Mouse (Mus musculus) gastrocnemius, postnatal 4 days (tissue): Measurements from ENCODE around the gene Pabpn1. TPM values are rescaled to one million over a fixed set of nuclear protein-coding genes. Genes with fewer than 3 reads are reported as not detected.
A peak's percentile ranks its signal among the peaks of the same experiment; 100 is the strongest.

Experiments
- DNase-seq, 2 experiments: peaks; one replicate each; pipeline ENCODE4 v3.0.0; 2021 to 2022; ENCODE audit warnings: low spot score in 2 of 2, mixed read lengths in 2 of 2
- long read RNA-seq, 2 experiments: library from polyadenylated mRNA; stranded (forward); transcript quantifications; one replicate each; pipeline ENCODE4 v2.0.0; 2021
- total RNA-seq, 2 experiments: library from RNA; stranded (reverse); gene quantifications; 2 replicates each; pipeline ENCODE4 v1.2.3; 2021

The Pabpn1 gene
- total RNA-seq = 100 to 1,000 TPM; 120 to 149 TPM
- long read RNA-seq, experiment 1, transcript Pabpn1-201 (7 exons, 1,030 nt) = major isoform, 23 of 37 reads
- long read RNA-seq, experiment 1, transcript Pabpn1-202 (6 exons, 1,761 nt) = minor isoform, 8 of 37 reads
- long read RNA-seq, experiment 1, partial matches to known transcripts = 1 of 37 reads
- long read RNA-seq, experiment 1, other reads (novel, unspliced or antisense) = 0 of 37 reads
- long read RNA-seq, experiment 2, transcript Pabpn1-202 (6 exons, 1,761 nt) = minor isoform, 7 of 52 reads
- long read RNA-seq, experiment 2, transcript Pabpn1-201 (7 exons, 1,030 nt) = major isoform, 27 of 52 reads
- long read RNA-seq, experiment 2, partial matches to known transcripts = 2 of 52 reads
- long read RNA-seq, experiment 2, other reads (novel, unspliced or antisense) = 12 of 52 reads

DNA sequence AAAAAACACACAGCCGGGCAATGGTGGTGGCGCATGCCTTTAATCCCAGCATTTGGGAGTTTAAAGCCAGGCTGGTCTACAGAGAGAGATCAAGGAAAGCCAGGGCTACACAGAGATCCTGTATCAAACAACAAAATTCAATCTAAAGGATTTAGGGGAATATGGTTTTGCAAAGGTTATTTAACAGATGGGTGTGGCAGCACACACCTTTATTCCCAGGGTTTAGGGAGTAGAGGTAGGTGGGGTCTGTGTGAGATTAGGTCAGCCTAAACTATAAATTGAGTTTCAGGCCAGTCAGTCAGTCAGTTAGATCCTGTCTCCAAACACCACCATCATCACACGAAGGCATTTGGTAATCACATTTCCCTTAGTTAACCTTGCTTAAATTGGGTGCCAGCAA, at the start of gene Pabpn1:
Gene Pabpn1 (plus strand): TSS at position 301 of the 400 bp plus-strand sequence.
- DNase-seq = no peak

DNA sequence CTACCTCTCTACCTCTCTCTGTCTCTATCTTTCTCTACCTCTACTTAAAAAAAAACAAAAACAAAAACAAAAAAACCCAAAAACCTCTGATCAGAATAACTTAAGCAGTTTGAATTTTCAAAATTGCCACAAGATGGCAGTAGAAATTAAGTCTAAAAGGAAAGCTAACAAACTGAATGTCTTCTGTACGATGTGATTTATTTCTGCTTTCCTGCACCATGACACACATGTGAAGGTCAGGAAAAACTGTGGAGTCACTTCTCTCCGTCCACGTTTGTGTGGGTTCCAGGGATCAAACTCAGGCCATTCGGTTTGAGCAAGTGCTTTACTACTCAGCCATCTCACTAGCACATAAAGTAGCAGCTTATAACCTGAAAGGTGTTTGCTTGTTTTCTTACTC, 48.8 kb upstream of the Pabpn1 start:
- DNase-seq = no peak

DNA sequence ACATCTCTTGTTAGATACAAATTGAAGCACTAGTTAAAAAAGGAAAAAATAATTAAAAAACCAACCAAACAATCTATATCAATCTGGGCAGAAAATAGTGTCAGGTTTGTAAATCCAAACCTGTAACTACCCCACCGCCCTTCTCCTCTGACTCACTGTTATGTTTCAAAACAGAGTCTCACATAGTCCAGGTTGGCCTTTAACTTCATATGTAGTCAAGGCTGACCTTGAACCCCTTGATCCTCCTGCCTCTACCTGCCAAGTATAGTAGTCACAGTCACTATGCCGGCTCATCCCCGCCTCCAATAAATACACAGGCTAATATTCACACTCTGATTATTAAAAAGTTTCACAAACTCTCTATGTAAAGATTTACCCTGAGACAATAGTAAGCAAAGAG, 36.6 kb upstream of the Pabpn1 start:
- no peak for DNase-seq

- DNase-seq = no peak
Measured at GRCm38 (mm10) chr14:54856703-54857102, 35.6 kb upstream of the Pabpn1 start.

- DNase-seq = no peak
Measured at GRCm38 (mm10) chr14:54857891-54858290, 34.4 kb upstream of the Pabpn1 start.

DNA sequence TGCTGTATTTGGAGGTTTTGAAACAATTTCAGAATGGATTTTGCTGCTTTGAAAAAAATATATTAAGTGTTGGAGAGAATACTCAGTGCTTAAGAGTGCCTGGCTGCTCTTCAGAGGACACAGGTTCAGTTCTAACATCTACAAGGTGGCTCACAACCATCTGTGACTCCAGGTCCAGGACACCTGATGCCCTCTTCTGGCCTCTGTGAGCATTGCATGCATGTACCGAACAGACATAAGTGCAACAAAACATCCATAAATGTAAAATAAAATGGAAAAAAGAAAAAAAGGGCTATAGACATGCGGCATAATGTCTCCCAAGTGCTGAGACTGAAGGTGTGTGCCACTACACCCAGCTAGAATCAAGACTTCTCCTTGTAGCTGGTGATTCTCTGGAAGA, 31.8 kb upstream of the Pabpn1 start:
- peak in 1 of 2 experiments; percentile 41 for DNase-seq

GRCm38 (mm10) chr14:54863501-54864312, 28.6 kb upstream of the Pabpn1 start:
- peak; percentile 81 to 93 for DNase-seq

- DNase-seq = no peak
Measured at GRCm38 (mm10) chr14:54864313-54865036, 27.8 kb upstream of the Pabpn1 start.

DNA sequence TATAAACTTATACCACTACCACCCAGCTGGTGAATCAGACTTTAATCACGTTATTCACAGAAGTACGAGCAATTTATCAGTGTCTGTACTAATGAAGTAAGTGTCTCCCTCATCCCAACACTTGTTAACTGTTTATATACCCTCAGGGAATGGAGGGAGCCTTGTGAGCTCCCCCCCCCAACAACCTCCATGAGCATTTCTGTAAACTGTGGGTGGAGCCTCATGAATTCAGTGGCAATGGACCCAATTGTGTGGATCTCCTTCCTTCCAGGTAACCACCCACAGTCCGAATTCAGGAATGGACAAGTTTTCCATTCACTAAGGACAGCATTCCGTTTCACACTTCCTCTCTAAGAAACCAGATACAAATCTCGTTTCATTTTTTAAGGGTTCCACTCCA, 26.7 kb upstream of the Pabpn1 start:
- DNase-seq = no peak

DNA sequence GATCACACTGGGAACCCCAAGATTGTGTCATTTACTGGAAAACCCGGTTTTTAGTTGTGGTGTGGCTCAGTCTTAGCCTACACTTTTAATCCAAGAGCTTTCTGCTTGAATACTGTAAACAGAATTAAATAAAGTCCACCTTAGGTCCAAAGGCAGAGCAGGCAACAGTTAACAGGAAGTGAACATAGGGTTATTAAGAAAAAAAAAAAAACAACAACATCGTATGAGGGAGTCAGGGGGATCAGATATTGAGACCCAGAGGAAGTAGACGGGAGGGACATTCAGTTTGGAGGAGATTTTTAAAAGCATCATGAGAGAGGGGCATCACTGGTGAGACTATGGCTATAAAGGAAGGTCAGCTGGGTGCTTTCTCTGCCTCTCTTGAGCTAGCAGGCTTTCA, 26.0 kb upstream of the Pabpn1 start:
- DNase-seq = no peak

DNA sequence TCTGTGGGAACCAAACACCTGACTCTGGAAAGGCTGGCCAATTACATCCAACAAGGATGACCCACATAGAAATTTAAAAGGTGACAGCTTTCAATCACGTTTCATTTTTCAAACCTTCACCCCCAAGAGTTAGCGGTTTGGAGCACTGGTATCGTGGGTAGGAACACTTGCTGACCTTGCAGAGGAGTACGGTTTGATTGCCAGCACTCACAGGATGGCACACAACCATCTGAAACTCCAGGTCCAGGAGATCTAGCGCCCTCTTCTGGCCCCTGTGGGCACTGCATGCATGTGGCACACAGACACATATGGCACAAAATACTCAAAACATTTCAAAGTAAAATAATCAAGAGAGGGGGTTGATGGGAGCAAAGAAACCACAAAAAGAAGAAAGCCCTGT, 25.4 kb upstream of the Pabpn1 start:
- DNase-seq = no peak

DNA sequence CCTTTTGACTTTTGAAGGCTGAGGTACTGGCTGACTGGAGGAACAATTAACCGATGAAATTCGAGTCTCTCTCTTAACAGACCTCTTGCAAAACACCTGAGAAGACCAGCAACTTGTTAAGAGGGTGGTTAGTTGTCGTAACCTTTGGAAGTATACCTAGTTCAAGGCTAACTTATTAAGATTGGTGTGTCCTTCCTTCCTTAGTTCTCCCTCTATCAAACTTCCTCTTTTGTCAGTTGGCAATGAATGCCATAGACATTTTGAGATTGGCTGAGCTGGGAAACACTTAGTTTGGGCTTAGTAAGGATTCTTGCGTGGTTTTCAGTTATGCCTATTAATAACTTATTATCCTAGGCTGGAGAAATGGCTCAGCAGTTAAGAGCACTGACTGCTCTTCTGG, 24.3 kb upstream of the Pabpn1 start:
- no peak for DNase-seq

DNA sequence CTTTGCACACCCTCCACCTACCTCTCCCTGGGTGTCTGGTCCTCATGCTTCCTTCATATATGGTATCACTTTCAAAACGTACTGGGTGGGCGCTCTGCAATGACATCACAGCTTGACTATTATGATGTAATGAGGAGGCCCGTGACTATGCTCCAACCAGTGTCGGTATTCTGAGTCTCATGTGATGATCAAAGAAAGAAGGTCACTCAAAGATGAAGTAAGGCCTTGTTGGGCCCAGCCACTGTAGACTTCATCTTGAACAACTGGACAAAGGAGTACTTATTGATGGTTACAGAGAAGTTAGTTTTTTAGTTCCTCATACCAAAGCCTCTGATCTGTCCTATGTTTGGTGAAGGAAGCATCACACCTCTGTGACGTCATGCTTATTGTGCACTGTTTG, 21.4 kb upstream of the Pabpn1 start, which contains the start of gene Homez:
Gene Homez (minus strand): TSS at position 101 of the 400 bp plus-strand sequence.
- no peak for DNase-seq

DNA sequence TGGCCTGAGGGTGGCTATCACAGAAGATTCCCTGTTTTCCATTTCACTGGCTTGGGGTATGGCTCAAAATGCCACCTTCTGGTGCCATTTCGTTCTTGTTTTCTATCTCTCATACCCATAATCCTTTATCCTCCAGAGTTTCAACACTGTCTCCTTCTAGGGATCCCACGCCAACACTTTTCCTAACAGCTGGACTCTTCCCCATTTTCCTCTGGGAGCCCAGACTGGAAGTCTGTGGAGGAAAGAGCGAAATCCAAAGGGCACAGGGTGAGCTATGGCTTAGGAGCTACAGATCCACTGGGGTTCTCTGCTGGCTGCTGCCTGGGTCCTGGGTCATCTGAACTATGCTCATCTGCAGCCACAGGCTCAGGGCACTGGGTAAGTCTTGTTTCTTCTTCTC, 18.1 kb upstream of the Pabpn1 start:
- DNase-seq = no peak

- DNase-seq = no peak
Measured at GRCm38 (mm10) chr14:54875844-54876538, 16.3 kb upstream of the Pabpn1 start.

GRCm38 (mm10) chr14:54876539-54877047, 15.7 kb upstream of the Pabpn1 start:
- peak; percentile 79 to 90 for DNase-seq

DNA sequence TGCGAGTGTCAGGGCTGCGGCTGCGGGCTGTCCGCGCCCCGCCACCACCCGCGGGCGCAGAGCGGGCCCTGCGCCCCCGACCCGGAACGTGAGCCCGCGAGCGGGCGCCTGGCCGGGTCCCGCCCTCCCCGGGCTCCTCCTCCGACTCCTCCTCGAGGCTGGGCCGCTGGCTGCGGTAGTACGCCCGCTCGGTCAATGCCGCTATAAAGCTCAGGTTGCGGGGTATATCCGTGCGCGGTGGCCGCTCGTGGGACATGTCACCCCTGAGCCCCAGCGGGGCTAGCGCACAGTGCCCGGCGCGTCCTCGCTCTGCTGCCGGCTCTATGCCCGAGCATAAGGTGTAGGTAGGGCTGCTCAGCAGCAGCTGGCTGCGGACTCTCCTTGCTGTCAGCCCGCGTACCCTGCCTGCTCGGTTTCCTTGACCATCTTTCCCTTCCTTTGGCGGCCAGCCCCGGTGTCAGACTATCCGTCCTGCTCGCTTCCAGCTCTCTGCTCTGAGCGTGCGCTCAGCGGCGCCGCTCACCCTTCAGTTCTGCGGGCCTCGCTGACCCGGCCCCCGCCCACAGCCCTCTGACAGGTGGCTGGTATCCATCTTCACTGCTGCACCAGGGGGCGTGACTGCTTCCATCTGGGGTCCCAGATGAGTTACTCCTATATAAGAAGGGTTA, 15.1 kb upstream of the Pabpn1 start, which contains the start of gene Ppp1r3e:
Gene Ppp1r3e (minus strand): TSS at position 503 of the 668 bp plus-strand sequence.
- peak; percentile 33 to 72 for DNase-seq

GRCm38 (mm10) chr14:54883154-54884021, 8.9 kb upstream of the Pabpn1 start, which contains the start of the genes Bcl2l2 and Gm20521:
Gene Bcl2l2, plus strand, starts transcription at chr14:54883377.
Gene Gm20521, plus strand, starts transcription at chr14:54883441.
- peak; percentile 79 to 90 for DNase-seq
